Mouse (Mus musculus) cerebellum, adult 2 months (tissue): ENCODE measurements around the gene Arsg. TPM values are rescaled to one million over a fixed set of nuclear protein-coding genes. Genes with fewer than 3 reads are reported as not detected.

Experiments
- DNase-seq, 2 experiments: peaks; one replicate each; pipeline ENCODE4 v3.0.0; 2021
- H3K27ac ChIP-seq: fragments of 200-500 bp; 2 replicates; pipeline ENCODE4 v1.5.1; 2012; ENCODE audit warnings: low read length, control low read depth, inconsistent platforms; ENCODE audit not compliant: insufficient read depth
- H3K27me3 ChIP-seq: fragments of 200-500 bp; 2 replicates; pipeline ENCODE4 v1.6.1; 2012; ENCODE audit warnings: inconsistent platforms, mild to moderate bottlenecking, low read length, moderate library complexity; ENCODE audit not compliant: control insufficient read depth, insufficient read depth
- H3K4me1 ChIP-seq: fragments of 200-500 bp; 2 replicates; pipeline ENCODE4 v1.6.1; 2011; ENCODE audit warnings: low read length; ENCODE audit not compliant: control insufficient read depth, insufficient read depth
- H3K4me3 ChIP-seq: fragments of 200-500 bp; replicated peaks from 2 replicates; pipeline ENCODE3; 2011; ENCODE audit warnings: mild to moderate bottlenecking, low read depth, low read length, control low read depth; ENCODE audit not compliant: insufficient read depth
- CTCF ChIP-seq: fragments of 200-500 bp; IDR thresholded peaks from 2 replicates; pipeline ENCODE4 v1.5.1; 2011; ENCODE audit warnings: low read depth, mild to moderate bottlenecking, control low read depth, low read length, moderate library complexity, borderline replicate concordance; ENCODE audit not compliant: insufficient read depth
- POLR2A ChIP-seq: fragments of 200-500 bp; IDR thresholded peaks from 2 replicates; pipeline ENCODE4 v1.6.1; 2011; ENCODE audit warnings: low read length, control low read depth, borderline replicate concordance; ENCODE audit not compliant: insufficient read depth
- WGBS: fragments of 180-500 bp; shearing (Covaris S2); methylation state at CpG from one replicate; pipeline ENCODE4 v1.1.7; 2018; 5-methylcytosine and 5-hydroxymethylcytosine counted together
- polyA plus RNA-seq: library from polyadenylated mRNA; depleted of rRNA; stranded (reverse); fragments of >200 nt; gene quantifications from 2 replicates; pipeline ENCODE4 v1.2.3, GENCODE M21; 2012

The Arsg gene
- polyA plus RNA-seq, 1 experiment, result 47.1 TPM

- DNase-seq, result peak; percentile 76 to 84
- Histone ChIP-seq H3K27me3 (no peaks in the 10 kb centered on the region), H3K4me3 (peak overlapping the region; percentile 39), H3K27ac (no peak overlapping the region), H3K4me1 (no peaks in the 10 kb centered on the region; the same call in none of the 2 replicates)
- no peak for TF ChIP-seq POLR2A
- no peak for TF ChIP-seq CTCF
- WGBS, result 2% methylated on average over 32 of the region's 32 CpGs
Measured at GRCm38 (mm10) chr11:109439829-109440340, 33.3 kb upstream of the Arsg start.

DNA sequence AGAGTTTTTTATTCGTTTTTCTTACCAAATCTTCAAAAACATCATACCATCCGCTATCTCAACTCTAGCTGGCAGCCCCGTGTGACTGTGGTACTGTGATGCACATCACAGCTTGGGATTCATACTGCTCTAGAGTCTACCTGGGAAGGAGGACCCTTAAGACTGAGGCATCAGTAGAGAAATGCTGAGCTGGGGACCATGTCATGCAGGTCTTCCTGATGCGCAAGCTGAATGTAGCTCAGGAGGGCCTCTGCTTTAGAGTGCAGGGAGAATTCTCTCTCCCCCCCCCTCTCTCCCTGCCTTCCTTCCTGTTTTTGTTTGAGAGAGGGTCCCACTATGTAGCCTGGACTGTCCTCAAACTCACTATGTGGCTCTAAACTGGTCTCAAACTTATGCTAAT, 32.5 kb upstream of the Arsg start:
- no peak overlapping the region for H3K27ac ChIP-seq
- no peaks in the 10 kb centered on the region for H3K27me3 ChIP-seq
- TF ChIP-seq CTCF (no peak), POLR2A (no peak)
- H3K4me1 ChIP-seq, result no peaks in the 10 kb centered on the region; the same call in none of the 2 replicates
- no peak overlapping the region for H3K4me3 ChIP-seq
- DNase-seq, result no peak
- 75% methylated on average over 4 of the region's 4 CpGs for WGBS

GRCm38 (mm10) chr11:109441119-109441518, 32.1 kb upstream of the Arsg start:
- no peak for DNase-seq
- Histone ChIP-seq H3K4me3 (no peak overlapping the region), H3K27me3 (no peaks in the 10 kb centered on the region), H3K27ac (no peak overlapping the region), H3K4me1 (no peaks in the 10 kb centered on the region; the same call in none of the 2 replicates)
- TF ChIP-seq POLR2A, result no peak
- peak; percentile 74 for TF ChIP-seq CTCF
- WGBS, result 70% methylated on average over 3 of the region's 3 CpGs

DNA sequence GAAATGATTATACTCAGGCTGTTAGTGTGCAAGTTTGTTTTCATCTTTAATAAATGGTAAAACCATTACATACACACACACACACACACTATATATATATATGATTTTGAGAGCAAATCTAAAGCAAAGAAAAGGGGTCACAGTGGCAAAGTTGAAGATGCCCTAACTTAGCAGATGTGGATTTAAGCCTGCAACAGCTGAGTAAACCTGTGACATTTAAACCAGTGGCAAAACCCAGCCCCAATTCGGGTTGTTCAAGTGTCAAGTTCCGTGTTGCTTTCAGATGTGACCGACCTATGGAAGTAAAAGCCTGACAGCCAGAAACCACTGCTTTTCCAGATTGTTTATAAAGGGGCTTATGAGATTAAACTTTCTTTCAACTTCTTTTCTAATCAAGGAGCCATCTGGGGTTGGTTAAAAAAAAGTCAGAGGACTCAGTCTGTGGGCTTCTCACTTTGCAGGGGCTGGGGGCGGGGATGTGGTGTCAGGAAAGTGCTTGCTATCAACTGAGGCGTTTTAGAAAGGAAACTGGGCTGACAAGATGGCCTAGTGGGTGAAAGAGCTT, 30.9 kb upstream of the Arsg start:
- no peak for TF ChIP-seq CTCF
- no peak for TF ChIP-seq POLR2A
- H3K4me3 ChIP-seq, result no peak overlapping the region
- H3K27me3 ChIP-seq, result no peaks in the 10 kb centered on the region
- H3K27ac ChIP-seq, result no peak overlapping the region
- WGBS, result 82% methylated on average over 5 of the region's 5 CpGs
- H3K4me1 ChIP-seq, result no peaks in the 10 kb centered on the region; the same call in 1 of the 2 replicates
- DNase-seq, result no peak

DNA sequence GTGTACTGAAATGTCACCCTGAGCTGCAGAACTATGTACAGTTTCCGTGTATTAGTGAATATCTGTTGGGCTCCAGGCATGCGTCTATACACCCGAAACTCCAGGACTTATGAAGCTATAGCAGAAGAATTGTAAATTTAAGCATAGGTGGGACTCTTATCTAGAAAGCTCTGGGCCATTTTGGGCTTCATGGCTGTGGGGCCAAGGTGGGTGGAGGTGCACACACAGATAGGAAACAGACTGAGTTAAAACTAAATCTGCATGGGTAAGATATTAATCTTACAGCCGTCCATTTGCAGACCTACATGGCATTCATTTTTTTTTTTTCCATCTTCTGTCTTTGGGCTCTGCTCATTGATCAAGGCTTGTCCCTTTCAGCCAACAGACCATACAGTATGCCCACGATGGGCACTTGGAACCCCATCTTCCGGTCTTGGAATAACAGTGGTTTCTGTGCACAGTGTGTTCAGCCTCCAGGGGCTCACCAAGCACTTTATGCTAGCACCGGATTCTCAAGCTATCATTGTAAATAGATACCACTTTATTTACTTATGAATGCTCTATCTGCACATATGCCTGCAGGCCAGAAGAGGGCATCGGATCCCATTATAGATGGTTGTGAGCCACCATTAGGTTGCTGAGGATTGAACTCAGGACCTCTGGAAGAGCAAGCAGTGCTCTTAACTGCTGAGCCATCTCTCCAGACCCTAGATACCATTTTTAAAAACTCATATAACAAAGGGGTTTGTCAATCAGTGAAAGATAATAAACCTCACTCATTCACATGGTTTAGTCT, 29.5 kb upstream of the Arsg start:
- H3K27ac ChIP-seq, result no peak overlapping the region
- no peak for DNase-seq
- H3K4me1 ChIP-seq, result no peaks in the 10 kb centered on the region
- 91% methylated on average over 8 of the region's 8 CpGs for WGBS
- no peaks in the 10 kb centered on the region for H3K27me3 ChIP-seq
- H3K4me3 ChIP-seq, result no peak overlapping the region
- TF ChIP-seq POLR2A, result no peak

DNA sequence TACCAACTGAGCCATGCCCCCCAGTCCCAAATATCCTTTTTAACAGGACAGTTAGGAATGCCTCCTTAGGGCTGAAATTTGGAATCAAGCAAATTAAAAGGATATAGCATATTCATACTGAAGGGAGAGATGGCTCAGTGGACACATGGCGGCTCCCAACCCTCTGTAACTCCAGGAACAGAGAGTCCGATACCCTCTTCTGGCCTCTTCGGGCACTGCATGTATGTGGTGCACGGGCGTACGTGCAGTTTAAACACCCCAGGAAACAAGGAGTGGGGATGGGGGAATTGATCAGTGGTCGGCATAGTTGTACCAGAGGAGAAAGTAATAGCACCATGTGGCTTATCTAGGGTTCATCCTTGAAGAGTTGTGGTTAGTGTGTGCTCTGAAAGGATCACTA, 28.6 kb upstream of the Arsg start:
- WGBS, result 63% methylated on average over 7 of the region's 7 CpGs
- TF ChIP-seq POLR2A, result no peak
- TF ChIP-seq CTCF, result peak; percentile 31; the same call in 1 of the 2 replicates
- Histone ChIP-seq H3K4me1 (no peaks in the 10 kb centered on the region), H3K27ac (no peak overlapping the region), H3K4me3 (no peak overlapping the region), H3K27me3 (no peaks in the 10 kb centered on the region)
- DNase-seq, result no peak

GRCm38 (mm10) chr11:109445438-109446035, 27.6 kb upstream of the Arsg start:
- no peak for TF ChIP-seq POLR2A
- peak; percentile 79 for TF ChIP-seq CTCF
- DNase-seq, result peak; percentile 37 to 59
- no peaks in the 10 kb centered on the region for H3K27me3 ChIP-seq
- H3K4me1 ChIP-seq, result no peaks in the 10 kb centered on the region
- 45% methylated on average over 13 of the region's 13 CpGs for WGBS
- no peak overlapping the region for H3K4me3 ChIP-seq
- H3K27ac ChIP-seq, result no peak overlapping the region
